Mouse (Mus musculus) kidney, postnatal 10 days (tissue): ENCODE results near the gene Etl4.

ENCODE experiments used
- DNase-seq: peaks from one replicate; pipeline ENCODE4 v3.0.0; 2021; ENCODE audit warnings: mixed read lengths

The Etl4 gene

DNA sequence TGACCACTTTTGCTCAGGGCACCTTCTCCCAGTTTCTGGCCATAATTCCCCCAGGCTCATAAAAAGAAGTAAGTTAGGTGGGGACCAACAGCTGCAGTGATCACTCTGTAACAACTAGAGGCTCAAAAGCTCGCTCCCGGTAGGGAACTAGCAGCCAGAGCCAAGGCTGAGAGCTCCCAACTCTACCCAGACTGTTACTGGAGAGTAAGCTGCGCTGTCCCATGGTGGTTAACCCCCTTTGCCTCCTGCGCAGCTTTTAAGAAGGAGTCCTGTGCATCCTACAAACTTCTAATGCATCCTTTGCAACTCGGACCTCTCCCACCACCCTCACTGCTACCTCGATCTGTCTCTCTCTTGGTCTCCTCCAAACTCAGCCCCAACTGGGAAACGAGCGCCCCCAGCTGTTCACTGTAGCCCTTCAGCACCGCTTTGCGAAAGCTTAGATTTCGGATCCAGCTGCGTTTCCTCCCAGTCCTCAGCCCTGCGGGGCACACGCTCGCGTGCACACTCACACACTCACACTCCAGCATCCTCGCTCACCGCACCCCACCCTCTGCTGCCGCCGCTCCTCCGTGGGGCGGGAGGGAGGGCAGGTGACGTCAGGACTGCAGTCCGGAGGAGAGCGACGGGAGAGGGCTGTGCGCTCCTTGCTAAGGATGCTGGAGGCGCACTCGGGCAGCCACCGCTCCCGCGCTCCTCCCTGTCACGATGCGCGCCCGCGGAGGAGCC is at the start of gene Etl4:
Gene Etl4, plus strand, starts transcription at position 610 of the 729 bp plus-strand sequence.
- DNase-seq, result peak; percentile 85

GRCm38 (mm10) chr2:19869167-19869566 is 40.4 kb upstream of the Etl4 start:
- DNase-seq, result no peak

DNA sequence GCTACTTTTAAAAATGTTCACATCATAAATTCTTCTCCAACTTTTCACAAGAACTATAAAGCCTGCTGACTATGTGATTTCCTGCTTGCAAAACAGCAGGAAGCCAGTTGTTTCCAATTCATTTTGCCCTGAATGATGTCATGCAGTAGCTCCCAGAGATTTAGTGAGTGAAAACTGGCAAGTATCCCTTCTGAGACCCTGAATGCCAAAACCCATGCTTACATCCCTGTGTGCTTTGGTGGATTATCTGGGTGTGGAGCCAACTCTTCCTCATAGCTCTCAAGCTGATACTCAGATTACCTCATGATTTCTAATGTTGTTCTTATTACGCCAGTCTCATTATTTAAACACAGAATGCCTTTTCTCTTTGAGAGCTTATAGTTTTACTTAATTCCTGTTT is 37.7 kb upstream of the Etl4 start:
- no peak for DNase-seq

GRCm38 (mm10) chr2:19890875-19891274 is 18.7 kb upstream of the Etl4 start:
- no peak for DNase-seq

DNA sequence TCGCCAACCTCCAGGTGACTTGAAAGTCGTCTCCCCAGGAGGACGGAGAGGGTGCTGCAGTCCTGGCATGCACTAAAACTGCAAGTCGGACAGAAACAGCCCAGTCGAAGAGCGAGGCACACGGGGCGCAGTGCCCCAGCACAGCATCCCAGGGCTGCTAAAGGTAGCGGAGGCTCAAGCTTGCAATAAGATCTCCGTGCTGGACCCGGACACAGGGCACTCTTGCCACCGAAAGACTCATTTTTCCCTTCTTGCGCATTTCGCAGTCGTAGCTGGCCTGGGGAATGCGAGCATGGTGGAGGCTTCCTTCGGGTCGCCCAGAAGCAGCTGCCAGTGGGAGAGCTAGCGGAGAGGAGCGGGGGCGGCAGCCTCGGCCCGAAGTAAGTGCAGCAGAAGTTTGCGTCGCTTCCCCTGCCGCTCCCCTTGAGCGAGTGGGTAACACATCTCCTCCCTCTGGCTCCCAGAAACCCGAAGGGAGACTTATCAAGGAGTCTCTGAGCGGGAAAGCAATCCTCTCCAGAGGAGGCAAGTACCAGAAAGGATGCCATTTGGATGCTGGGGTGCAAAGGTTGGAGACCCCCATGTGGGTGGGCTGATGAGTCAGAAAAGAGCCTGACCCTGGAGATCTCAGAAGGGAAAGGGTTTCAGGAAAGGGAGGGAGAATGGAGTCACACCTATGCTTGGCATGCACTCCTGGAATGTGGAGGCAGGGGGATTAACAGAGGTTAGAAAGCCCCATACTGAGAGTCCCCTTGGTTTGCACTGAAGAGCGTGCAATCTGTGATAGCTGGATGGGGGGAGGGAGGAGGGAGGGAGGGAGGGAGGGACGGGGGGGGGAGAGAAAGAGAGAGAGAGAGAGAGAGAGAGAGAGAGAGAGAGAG is 560 bp downstream of the Etl4 start:
- DNase-seq, result peak; percentile 29

DNA sequence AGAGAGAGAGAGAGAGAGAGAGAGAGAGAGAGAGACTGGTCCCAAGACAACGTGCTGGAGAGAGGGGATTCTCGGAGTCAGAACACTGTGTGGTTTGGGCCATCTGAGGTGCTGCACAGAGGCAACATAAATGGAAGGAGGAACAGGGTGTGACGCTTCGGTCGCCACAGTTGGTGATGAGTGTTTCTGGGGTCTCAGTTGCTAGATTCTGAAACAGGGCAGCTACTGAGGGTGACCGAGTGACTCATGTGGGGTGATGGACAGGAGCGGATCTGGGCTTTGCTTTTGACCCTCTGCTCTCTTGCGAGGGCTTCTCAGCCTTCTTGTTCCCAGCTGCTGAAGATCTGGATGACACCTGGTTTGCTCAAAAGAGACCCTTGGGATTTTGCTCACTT is 1.2 kb downstream of the Etl4 start:
- DNase-seq, result no peak

DNA sequence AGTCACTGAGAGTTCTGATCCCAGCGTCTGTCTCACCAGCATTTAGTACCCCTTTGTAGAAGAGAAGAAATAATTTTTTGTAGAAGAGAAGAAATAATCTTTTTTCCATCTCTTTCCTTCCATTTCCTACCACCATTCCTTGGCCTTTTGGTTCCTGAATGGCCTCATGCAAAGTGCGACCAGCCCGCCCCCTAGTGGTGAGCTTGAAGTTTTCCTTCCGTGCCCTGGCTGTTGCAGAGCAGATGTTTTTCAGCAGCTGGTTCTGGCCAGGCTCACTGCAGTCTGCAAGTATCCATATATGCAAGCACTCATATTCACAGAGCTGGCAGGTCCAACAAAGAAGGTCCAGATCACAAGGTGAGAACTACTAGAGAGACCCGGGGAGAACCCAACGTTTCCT is 9.6 kb downstream of the Etl4 start:
- DNase-seq, result peak; percentile 77

GRCm38 (mm10) chr2:19930009-19930408 is 20.4 kb downstream of the Etl4 start:
- no peak for DNase-seq

DNA sequence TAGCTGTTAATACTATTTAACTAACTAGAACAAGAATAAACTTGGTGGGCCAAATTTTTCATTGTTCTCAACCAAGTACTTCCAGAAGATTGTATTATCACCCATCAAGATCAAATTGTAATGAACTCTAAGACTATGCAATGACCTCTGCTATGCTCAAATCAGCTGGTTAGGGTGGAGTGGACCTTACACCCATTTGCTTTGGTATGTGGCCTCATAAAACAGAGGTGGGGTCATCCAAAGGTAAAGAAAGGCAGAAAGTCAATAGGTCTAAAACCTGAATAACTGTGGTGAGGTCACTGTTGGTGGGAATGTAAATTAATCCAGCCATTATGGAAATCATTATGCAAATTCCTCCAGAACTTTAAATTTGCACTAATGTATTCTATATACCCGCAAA is 24.3 kb downstream of the Etl4 start:
- no peak for DNase-seq

DNA sequence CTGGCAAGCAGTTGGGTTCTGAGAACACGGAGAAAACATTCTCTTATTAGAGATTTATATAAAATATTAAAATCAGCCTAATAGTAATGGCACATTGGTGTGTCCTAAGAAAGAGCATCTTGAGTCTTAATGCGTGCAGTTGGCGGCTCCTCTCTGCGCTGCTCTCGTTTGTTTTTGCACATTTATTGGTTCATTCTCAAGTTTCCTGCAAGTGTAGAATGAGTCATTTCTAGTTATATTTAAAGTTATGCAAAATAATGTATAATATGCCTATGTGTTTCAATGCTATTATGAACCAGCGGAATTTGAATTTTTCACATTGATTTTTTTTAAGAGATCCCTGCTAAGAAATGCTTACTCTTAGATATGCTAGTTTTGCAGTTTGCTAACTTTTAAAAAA is 35.6 kb downstream of the Etl4 start:
- no peak for DNase-seq

- DNase-seq, result no peak
Measured at GRCm38 (mm10) chr2:19953028-19953427, 43.4 kb downstream of the Etl4 start.

DNA sequence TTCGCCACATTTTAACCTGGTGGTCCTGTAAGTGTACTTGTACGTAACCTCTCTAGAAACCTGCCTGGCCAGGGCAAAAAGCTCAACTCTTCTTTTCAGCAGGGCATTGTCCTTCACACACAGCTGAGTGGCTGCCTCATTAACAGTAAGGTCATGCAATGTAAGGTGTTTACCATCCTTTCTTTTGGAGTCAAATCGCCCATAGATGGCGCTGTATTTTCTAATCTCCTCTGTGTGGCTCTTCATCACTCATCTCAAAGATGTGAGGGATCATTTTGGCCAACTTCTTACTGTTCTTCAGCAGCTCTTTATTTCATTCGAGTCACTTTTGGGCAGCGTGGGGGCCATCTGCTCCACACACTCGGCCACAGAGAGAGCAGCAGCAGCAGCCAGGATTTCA is 56.9 kb downstream of the Etl4 start:
- DNase-seq, result no peak

GRCm38 (mm10) chr2:20037671-20038070 is 128.1 kb downstream of the Etl4 start:
- DNase-seq, result no peak

- no peak for DNase-seq
Measured at GRCm38 (mm10) chr2:20072377-20072776, 162.8 kb downstream of the Etl4 start.

DNA sequence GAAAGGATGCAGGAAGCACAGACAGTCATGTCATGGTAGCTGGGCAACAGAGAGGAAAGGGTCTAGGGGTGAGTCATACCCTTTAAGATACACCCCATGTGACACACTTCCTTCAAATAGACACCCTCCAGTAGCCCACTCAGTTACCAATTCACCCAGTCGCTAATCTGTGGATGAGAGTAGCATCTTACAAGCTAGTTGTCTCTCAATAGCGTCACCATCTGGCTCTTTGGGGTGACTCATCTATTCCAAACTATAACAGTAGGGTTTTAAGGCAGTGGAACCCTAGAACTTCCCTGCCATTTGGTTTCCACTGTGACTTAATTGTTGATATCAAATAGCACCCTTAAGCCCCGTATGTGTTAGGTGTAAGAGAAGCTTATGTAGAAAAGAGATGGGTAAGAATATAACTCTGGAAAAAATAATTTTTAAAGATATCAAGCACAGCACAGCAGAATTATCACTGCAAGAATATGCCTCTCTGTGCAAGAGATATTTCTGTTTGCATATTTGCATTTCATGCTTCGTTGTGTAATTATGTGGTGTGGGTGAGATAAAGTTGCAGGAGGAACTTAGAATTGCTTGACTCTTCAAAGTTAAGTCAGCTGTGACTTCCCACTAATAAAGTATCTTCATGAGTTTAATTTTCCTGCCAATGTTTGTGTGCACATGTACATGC is 166.7 kb downstream of the Etl4 start:
- DNase-seq, result no peak

DNA sequence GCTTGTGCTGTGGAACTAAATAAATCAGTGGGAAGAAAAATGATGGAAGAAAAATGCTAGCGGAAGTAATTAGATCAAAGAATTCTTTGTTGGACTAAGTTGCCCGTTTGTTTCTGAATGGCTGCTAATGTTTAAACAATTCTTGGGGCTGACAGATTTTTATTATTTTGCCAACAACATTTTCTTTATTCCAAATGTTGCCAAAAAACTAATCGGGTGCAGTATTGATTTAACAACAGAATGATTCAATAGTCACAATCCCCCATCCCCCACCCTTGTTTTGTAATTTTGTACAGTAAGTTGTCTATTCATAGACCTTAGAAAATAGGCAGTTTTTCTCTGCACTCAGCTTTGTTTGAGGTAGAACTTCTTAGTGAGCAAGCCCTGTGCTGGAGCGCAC is 175.2 kb downstream of the Etl4 start:
- no peak for DNase-seq

DNA sequence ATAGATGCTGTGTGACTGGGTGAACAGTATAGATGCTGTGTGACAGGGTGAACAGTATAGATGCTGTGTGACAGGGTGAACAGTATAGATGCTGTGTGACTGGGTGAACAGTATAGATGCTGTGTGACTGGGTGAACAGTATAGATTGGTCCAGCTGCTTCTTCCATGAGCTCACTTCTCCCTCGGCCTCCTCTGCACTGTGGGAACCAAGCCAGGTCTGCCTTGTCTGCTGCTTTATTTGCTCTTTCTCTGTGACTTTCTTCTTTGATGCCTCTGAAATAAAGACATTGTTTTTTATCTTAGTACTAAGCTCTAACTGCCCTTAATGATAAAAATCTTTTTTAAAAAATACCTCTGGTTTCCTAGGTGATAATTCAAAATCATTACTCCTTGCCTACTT is 195.9 kb downstream of the Etl4 start:
- DNase-seq, result no peak

DNA sequence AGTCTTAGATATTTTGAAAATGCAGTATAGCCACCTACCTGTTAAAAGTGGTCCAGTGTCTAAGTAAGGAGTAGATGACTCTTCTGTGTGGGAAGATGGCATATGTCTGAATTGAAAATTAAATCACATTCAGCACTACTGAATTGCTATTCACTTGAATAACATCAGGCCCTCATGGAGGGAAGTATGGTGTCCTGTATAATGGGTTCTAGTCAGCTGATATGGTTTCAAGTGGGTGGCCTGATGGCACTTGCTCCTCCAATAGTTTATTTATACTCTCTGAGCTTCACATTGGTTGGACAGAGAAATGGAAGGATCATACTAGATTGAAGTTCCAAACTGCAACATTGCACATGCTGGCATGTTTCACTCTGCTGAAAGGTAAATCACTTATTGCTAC is 202.1 kb downstream of the Etl4 start:
- DNase-seq, result no peak

DNA sequence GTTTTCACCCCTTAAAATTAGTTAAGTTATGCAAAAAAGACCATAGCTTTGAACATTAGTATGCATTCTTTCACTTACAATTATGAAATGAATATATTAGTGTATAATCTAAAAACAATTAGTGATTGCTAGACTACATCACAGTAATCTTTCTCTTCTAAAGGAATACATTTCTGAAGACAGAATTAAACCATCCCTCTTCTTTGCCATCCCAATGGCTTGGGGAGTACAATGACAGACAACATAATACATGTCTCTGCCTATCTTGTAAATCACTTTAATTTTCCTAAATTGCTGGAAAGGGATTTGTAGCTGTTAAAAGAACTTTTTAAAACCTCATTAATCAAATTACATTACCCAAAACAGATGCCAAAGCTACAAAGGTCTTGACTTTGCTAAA is 216.3 kb downstream of the Etl4 start:
- DNase-seq, result no peak

GRCm38 (mm10) chr2:20131792-20132191 is 222.2 kb downstream of the Etl4 start:
- DNase-seq, result peak; percentile 13

DNA sequence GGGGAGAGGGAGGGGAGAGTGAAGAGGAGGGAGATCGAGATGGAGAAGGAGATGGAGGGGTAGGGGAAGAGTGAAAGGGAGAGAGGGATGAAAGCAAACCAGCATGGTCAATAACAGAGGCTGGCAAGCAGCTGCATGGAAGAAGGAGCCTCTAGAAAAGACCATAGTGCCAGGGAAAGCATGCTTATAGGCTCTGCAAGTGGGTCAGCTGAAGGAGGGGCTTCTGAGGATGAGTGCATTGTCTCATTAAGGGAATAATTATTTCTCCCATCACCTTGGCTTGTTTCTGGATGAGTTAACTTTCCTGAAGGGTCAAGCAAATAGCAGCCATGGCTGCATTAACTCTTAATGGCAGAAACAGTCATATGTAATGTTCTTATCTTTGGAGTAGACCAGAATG is 228.8 kb downstream of the Etl4 start:
- DNase-seq, result no peak

- peak; percentile 55 for DNase-seq
Measured at GRCm38 (mm10) chr2:20145368-20145767, 235.8 kb downstream of the Etl4 start.

GRCm38 (mm10) chr2:20167073-20167472 is 257.5 kb downstream of the Etl4 start:
- no peak for DNase-seq

GRCm38 (mm10) chr2:20167566-20167965 is 258.0 kb downstream of the Etl4 start:
- peak; percentile 49 for DNase-seq
